Mouse (Mus musculus) forebrain, embryonic 16.5 days (tissue): Measurements from ENCODE around the gene Atp13a3. TPM values are rescaled to one million over a fixed set of nuclear protein-coding genes. Genes with fewer than 3 reads are reported as not detected.
A peak's percentile ranks its signal among the peaks of the same experiment; 100 is the strongest.

Source experiments
- ATAC-seq: fragments of 200-750 bp; cut with Nextera tagmentation; 2 replicates; pipeline ENCODE4 v1.8.0; 2017; ENCODE audit warnings: mild to moderate bottlenecking, moderate library complexity
- H3K27ac ChIP-seq: fragments of 300-500 bp; sonication (generic); 2 replicates; pipeline ENCODE4 v1.5.1; 2014; ENCODE audit warnings: low read length, control low read depth
- H3K27me3 ChIP-seq: fragments of 300-500 bp; sonication (generic); replicated peaks from 2 replicates; pipeline ENCODE4 v1.6.1; 2014; ENCODE audit warnings: low read length; ENCODE audit not compliant: control insufficient read depth, insufficient read depth
- H3K36me3 ChIP-seq: fragments of 300-500 bp; sonication (generic); 2 replicates; pipeline ENCODE4 v1.6.1; 2014; ENCODE audit not compliant: control insufficient read depth, insufficient read depth
- H3K4me1 ChIP-seq: fragments of 300-500 bp; sonication (generic); replicated peaks from 2 replicates; pipeline ENCODE4 v1.6.1; 2014; ENCODE audit warnings: low read length; ENCODE audit not compliant: control insufficient read depth, insufficient read depth
- H3K4me2 ChIP-seq: fragments of 300-500 bp; sonication (generic); 2 replicates; pipeline ENCODE4 v1.6.1; 2014; ENCODE audit warnings: mild to moderate bottlenecking, low read length, control low read depth
- H3K4me3 ChIP-seq: fragments of 300-500 bp; sonication (generic); replicated peaks from 2 replicates; pipeline ENCODE4 v1.5.1; 2014; ENCODE audit warnings: mild to moderate bottlenecking, low read length, control low read depth
- H3K9ac ChIP-seq: fragments of 300-500 bp; sonication (generic); replicated peaks from 2 replicates; pipeline ENCODE4 v1.6.1; 2014; ENCODE audit warnings: low read depth, low read length, control low read depth
- H3K9me3 ChIP-seq: fragments of 300-500 bp; sonication (generic); 2 replicates; pipeline ENCODE4 v1.6.1; 2016; ENCODE audit warnings: low read length; ENCODE audit not compliant: control insufficient read depth
- WGBS: fragments of 180-500 bp; shearing (Covaris S2); extraction: QIAGEN DNeasy Blood & Tissue Kit; methylation state at CpG from one replicate; pipeline ENCODE4 v1.1.7; 2014; 5-methylcytosine and 5-hydroxymethylcytosine counted together
- polyA plus RNA-seq: library from polyadenylated mRNA; unstranded; fragments of >200 nt; fragmentation: Nextera tagmentation; extraction: Ambion mirVana; gene quantifications from 2 replicates; pipeline ENCODE4 v1.2.1, GENCODE M21; 2015

The Atp13a3 gene
- polyA plus RNA-seq, 1 experiment from 2014 or later: 9.6 TPM

GRCm38 (mm10) chr16:30299711-30300277 is 106.0 kb downstream of the Atp13a3 start:
- WGBS: 74% methylated on average over 10 of the region's 10 CpGs
- Histone ChIP-seq H3K27ac (no peak overlapping the region), H3K27me3 (no peaks in the 10 kb centered on the region)

GRCm38 (mm10) chr16:30297450-30297849 is 108.3 kb downstream of the Atp13a3 start:
- Histone ChIP-seq H3K27ac (no peak overlapping the region), H3K36me3 (no peaks in the 10 kb centered on the region), H3K9me3 (no peaks in the 10 kb centered on the region), H3K27me3 (no peaks in the 10 kb centered on the region), H3K4me1 (no peaks in the 10 kb centered on the region), H3K4me3 (no peak overlapping the region), H3K4me2 (no peak overlapping the region), H3K9ac (no peak overlapping the region)
- no peak for ATAC-seq
- 83% methylated on average over 7 of the region's 7 CpGs for WGBS

More at GRCm38 (mm10) chr16:30299711-30300277, 106.0 kb downstream of the Atp13a3 start:
- Histone ChIP-seq H3K36me3 (no peaks in the 10 kb centered on the region), H3K4me3 (no peak overlapping the region), H3K9me3 (no peaks in the 10 kb centered on the region), H3K4me2 (no peak overlapping the region), H3K4me1 (no peaks in the 10 kb centered on the region), H3K9ac (no peak overlapping the region)
- ATAC-seq: no peak

- no peaks in the 10 kb centered on the region for H3K36me3 ChIP-seq
- no peaks in the 10 kb centered on the region for H3K4me1 ChIP-seq
- ATAC-seq: no peak
- H3K27ac ChIP-seq: no peak overlapping the region
- H3K9me3 ChIP-seq: no peaks in the 10 kb centered on the region
- WGBS: 87% methylated on average over 11 of the region's 11 CpGs
- no peak overlapping the region for H3K4me2 ChIP-seq
- no peak overlapping the region for H3K9ac ChIP-seq
- H3K4me3 ChIP-seq: no peak overlapping the region
- H3K27me3 ChIP-seq: no peaks in the 10 kb centered on the region
Observed at GRCm38 (mm10) chr16:30296601-30297275, 109.0 kb downstream of the Atp13a3 start.

DNA sequence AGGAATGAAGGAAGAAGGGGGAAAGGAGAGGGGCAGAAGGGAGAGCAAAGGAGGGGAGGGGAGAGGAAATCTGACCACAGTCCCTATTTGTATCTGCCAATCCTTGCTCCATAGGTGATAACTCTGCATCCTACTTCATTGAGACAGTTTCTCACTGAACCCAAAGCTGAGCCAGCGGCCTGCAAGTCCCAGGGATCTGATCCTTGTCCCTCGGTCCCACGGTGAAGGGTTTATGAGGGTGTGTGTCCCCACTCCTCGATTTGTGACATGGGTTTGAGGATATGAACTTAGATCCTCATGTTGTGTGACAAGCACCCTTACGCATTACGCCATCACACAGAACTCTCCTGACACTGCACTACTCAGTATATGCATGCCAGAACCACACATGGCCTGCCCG is 110.7 kb downstream of the Atp13a3 start:
- no peaks in the 10 kb centered on the region for H3K27me3 ChIP-seq
- WGBS: 91% methylated on average over 7 of the region's 7 CpGs
- ATAC-seq: no peak
- H3K27ac ChIP-seq: no peak overlapping the region
- H3K4me1 ChIP-seq: no peaks in the 10 kb centered on the region
- no peak overlapping the region for H3K4me2 ChIP-seq
- H3K4me3 ChIP-seq: no peak overlapping the region
- no peaks in the 10 kb centered on the region for H3K36me3 ChIP-seq
- no peaks in the 10 kb centered on the region for H3K9me3 ChIP-seq
- H3K9ac ChIP-seq: no peak overlapping the region

DNA sequence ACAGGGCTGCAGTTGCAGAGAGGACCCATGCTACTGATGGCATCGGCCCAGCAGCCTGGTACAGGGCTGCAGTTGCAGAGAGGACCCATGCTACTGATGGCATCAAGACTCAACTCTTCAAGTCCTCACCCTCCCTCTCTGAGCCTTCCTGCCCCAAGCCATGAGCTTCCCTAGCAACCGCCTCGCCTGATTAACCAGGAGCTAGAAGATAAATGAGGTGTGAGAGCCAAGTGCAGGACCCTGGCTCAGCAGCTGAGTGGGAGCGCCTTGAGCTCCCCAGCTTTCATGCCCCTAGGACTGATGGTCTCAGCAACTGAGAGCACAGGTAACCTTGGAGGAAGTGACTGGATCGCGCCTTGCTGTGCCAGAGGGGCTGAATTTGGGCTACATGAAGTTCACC is 115.3 kb downstream of the Atp13a3 start:
- Histone ChIP-seq H3K27me3 (no peaks in the 10 kb centered on the region), H3K9me3 (no peaks in the 10 kb centered on the region), H3K4me2 (no peak overlapping the region), H3K4me3 (no peak overlapping the region), H3K4me1 (no peaks in the 10 kb centered on the region), H3K27ac (no peak overlapping the region), H3K9ac (no peak overlapping the region), H3K36me3 (no peaks in the 10 kb centered on the region)
- WGBS: 77% methylated on average over 6 of the region's 6 CpGs
- no peak for ATAC-seq

- Histone ChIP-seq H3K9me3 (no peaks in the 10 kb centered on the region), H3K4me1 (peaks cover 13% of the 10 kb centered on the region), H3K27ac (no peak overlapping the region), H3K4me3 (no peak overlapping the region), H3K36me3 (no peaks in the 10 kb centered on the region), H3K27me3 (peaks cover 14% of the 10 kb centered on the region), H3K4me2 (no peak overlapping the region), H3K9ac (no peak overlapping the region)
- no peak for ATAC-seq
- 52% methylated on average over 4 of the region's 4 CpGs for WGBS
Observed at GRCm38 (mm10) chr16:30285701-30286100, 120.1 kb downstream of the Atp13a3 start.

DNA sequence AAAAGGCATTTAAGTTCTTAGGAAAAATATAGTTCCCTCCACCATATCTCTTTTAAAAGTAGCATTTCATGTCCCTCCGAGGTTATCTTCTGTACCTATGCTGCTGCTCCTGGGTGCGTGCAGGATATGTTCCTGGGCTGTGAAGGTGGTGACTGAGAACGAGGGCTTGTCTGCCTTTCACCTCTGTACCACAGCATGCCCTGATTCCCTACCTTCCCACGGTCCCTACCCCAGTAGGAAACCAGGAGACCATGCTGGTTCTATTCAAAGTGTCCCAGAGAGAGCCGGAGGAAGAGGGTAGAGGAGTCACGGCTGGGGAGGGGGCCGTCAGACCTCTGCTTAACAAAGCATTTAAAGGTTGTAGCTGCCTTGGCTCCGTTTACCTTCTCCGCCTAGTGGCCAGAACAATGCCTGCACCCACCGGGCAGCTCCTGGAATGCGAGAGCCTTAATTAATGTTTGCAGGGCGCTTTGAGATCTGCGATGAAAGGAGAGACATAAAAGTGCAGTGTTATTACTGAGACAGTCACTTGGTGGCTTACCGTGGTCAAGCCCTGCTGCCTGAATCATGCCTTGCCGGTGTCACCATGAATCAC is 121.9 kb downstream of the Atp13a3 start:
- Histone ChIP-seq H3K36me3 (no peaks in the 10 kb centered on the region), H3K9ac (no peak overlapping the region), H3K4me1 (peaks cover 13% of the 10 kb centered on the region), H3K27ac (no peak overlapping the region), H3K4me2 (peak overlapping the region; percentile 37), H3K27me3 (peaks cover 14% of the 10 kb centered on the region), H3K9me3 (no peaks in the 10 kb centered on the region), H3K4me3 (peak overlapping the region; percentile 5; the same call in 1 of the 2 replicates)
- peak; percentile 64 for ATAC-seq
- WGBS: 1% methylated on average over 15 of the region's 15 CpGs

DNA sequence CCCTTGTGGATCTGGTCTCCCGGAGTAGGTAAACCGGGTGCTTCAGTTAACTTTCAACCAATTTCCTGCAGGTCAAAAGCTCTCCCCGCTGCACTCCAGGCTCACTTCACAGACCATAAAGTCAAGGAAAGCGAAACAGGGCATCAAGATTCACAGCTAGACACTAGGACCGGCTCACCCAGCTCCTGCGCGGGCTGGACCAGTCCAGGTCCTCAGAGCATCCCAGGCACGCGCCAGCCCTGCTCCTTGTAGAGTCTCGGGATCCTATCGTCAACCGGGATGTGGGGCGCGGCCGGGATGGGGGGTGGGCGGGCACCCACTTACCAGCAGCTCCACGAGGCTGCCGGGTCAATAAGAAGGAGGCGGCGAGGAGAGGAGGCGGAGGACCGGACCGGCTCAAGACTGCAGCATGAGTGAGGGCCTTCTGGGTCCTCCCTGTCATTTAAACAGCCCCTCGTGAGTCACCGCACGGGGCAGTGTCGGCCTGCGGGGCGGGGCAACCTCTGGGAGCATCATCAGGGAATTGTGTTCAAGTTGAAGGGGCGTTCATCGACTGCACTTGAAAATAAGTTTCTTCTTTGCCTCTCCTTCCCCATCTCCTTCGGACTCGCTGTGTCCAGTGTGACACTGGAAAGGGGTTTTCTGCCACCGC is 122.8 kb downstream of the Atp13a3 start, which contains the start of gene Lrrc15:
Gene Lrrc15, minus strand, starts transcription at position 413 of the 652 bp plus-strand sequence.
- peaks cover 14% of the 10 kb centered on the region for H3K27me3 ChIP-seq
- no peaks in the 10 kb centered on the region for H3K36me3 ChIP-seq
- 9% methylated on average over 34 of the region's 34 CpGs for WGBS
- H3K4me1 ChIP-seq: peaks cover 13% of the 10 kb centered on the region
- ATAC-seq: peak; percentile 42; the same call in 1 of the 2 replicates
- H3K9ac ChIP-seq: peak within 1 kb of the TSS; percentile 23; the same call in 1 of the 2 replicates
- no peaks in the 10 kb centered on the region for H3K9me3 ChIP-seq
- peak within 1 kb of the TSS; percentile 30 for H3K4me3 ChIP-seq
- no peak within 1 kb of the TSS for H3K27ac ChIP-seq
- peak within 1 kb of the TSS; percentile 52 for H3K4me2 ChIP-seq

- no peak for ATAC-seq
- WGBS: 7% methylated on average over 4 of the region's 4 CpGs
- no peak overlapping the region for H3K9ac ChIP-seq
- H3K27me3 ChIP-seq: peaks cover 14% of the 10 kb centered on the region
- no peak overlapping the region for H3K4me3 ChIP-seq
- no peak overlapping the region for H3K4me2 ChIP-seq
- H3K36me3 ChIP-seq: no peaks in the 10 kb centered on the region
- H3K4me1 ChIP-seq: peaks cover 13% of the 10 kb centered on the region
- no peak overlapping the region for H3K27ac ChIP-seq
- no peaks in the 10 kb centered on the region for H3K9me3 ChIP-seq
Observed at GRCm38 (mm10) chr16:30280676-30281297, 125.0 kb downstream of the Atp13a3 start.
